Mouse (Mus musculus) heart, adult 2 months (tissue): ENCODE measurements around the gene Inpp5k. TPM values are rescaled to one million over a fixed set of nuclear protein-coding genes. Genes with fewer than 3 reads are reported as not detected.

Experiments
- DNase-seq, 2 experiments: peaks; one replicate each; pipeline ENCODE4 v3.0.0; 2021
- H3K27ac ChIP-seq: fragments of 200-600 bp; 2 replicates; pipeline ENCODE4 v1.8.1; 2022
- H3K27me3 ChIP-seq: fragments of 200-500 bp; 2 replicates; pipeline ENCODE4 v1.6.1; 2012; ENCODE audit warnings: mild to moderate bottlenecking, low read length, inconsistent platforms, mixed read lengths; ENCODE audit not compliant: control insufficient read depth, insufficient read depth
- H3K36me3 ChIP-seq: fragments of 200-500 bp; 2 replicates; pipeline ENCODE4 v1.6.1; 2012; ENCODE audit warnings: low read length, inconsistent platforms; ENCODE audit not compliant: control insufficient read depth, insufficient read depth
- H3K4me1 ChIP-seq: fragments of 200-500 bp; 2 replicates; pipeline ENCODE4 v1.6.1; 2011; ENCODE audit warnings: low read length; ENCODE audit not compliant: control insufficient read depth, insufficient read depth
- H3K4me3 ChIP-seq: fragments of 200-600 bp; 2 replicates; pipeline ENCODE4 v1.8.1; 2022
- H3K79me2 ChIP-seq: fragments of 200-500 bp; replicated peaks from 2 replicates; pipeline ENCODE4 v1.6.1; 2012; ENCODE audit warnings: mild to moderate bottlenecking, inconsistent platforms, low read length, moderate library complexity, mixed read lengths; ENCODE audit not compliant: control insufficient read depth, insufficient read depth
- H3K9ac ChIP-seq: fragments of 200-500 bp; 2 replicates; pipeline ENCODE4 v1.6.1; 2012; ENCODE audit warnings: low read depth, mild to moderate bottlenecking, control low read depth, inconsistent platforms, low read length, mixed read lengths
- CTCF ChIP-seq: fragments of 200-600 bp; IDR thresholded peaks from 2 replicates; pipeline ENCODE4 v1.8.1; 2022; ENCODE audit warnings: antibody characterized with exemption, mild to moderate bottlenecking, moderate library complexity
- EP300 ChIP-seq: fragments of 200-500 bp; IDR thresholded peaks from 2 replicates; pipeline ENCODE4 v1.6.1; 2011; ENCODE audit warnings: low read depth, low read length, control low read depth; ENCODE audit not compliant: insufficient read depth
- POLR2A ChIP-seq: fragments of 200-500 bp; IDR thresholded peaks from 2 replicates; pipeline ENCODE4 v1.6.1; 2011; ENCODE audit warnings: mild to moderate bottlenecking, low read depth, low read length, control low read depth; ENCODE audit not compliant: insufficient read depth
- WGBS: fragments of 180-500 bp; shearing (Covaris S2); methylation state at CpG from one replicate; pipeline ENCODE4 v1.1.7; 2018; 5-methylcytosine and 5-hydroxymethylcytosine counted together
- intact Hi-C: fragments of 180-260 bp; cut with DNase I; formaldehyde crosslinking; loops from one replicate; pipeline ENCODE4 v1.15.1; 2025
- polyA plus RNA-seq: library from polyadenylated mRNA; depleted of rRNA; stranded (reverse); fragments of >200 nt; gene quantifications from 2 replicates; pipeline ENCODE4 v1.2.3, GENCODE M21; 2012
- total RNA-seq, 2 experiments: library from RNA; stranded (reverse); gene quantifications; 2 replicates each; pipeline ENCODE4 v1.2.3; 2021

Inpp5k gene
- total and polyA plus RNA-seq, 3 experiments, result 24.5 to 42.8 (median 30.2) TPM

DNA sequence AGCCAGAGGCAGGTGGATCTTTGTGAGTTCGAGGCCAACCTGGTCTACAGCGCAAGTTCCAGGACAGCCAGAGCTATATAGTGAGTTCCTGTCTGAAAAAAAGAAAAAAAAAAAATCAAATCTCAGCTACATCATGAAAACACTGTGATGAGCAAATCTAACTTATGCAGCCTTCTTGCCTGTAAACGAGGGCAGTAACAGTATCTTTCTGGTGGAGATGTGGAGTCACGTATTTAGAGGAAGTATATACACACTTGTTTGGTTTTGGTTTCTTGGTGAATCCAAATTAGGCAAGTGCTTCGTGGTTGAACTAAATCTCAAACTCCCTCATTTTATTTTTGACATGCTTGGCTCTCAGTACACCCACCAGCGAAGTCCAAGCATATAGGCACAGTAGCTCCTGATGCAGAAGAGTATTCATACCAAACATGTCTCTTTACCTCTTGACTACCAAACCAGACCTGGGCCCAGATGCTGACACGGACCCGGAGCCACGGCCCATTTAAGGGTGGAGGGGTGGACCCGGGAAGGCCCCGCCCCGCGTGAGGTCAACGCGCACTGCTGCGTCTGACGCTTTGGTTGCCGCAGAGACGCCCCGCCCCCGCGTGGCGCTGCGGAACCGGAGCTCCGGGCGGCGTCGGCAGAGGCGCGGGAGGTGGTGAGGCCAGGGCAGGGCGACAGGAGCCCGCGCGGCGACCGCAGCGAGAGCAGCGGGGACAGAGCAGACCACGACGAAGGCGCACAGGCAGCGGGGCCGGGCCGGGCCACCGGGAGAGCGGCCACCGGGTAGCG lies 43.1 kb upstream of the Inpp5k start, which contains the start of gene Pitpna:
Pitpna (plus strand) TSS at position 605 of the 792 bp plus-strand sequence.
- H3K79me2 ChIP-seq, result peaks cover 4% of the 10 kb centered on the region
- intact Hi-C loops, result loop anchor here (5.0 kb wide), 1 partner anchor 40 kb away; no protein-coding TSS in a partner anchor
- H3K27me3 ChIP-seq, result no peaks in the 10 kb centered on the region
- DNase-seq, result peak; percentile 98
- H3K9ac ChIP-seq, result peak within 1 kb of the TSS; percentile 94
- no peaks in the 10 kb centered on the region for H3K36me3 ChIP-seq
- WGBS, result 3% methylated on average over 49 of the region's 49 CpGs
- peak within 1 kb of the TSS; percentile 60 for H3K4me3 ChIP-seq
- peak within 1 kb of the TSS; percentile 95 for H3K27ac ChIP-seq
- TF ChIP-seq EP300, result no peak
- peak; percentile 77 for TF ChIP-seq POLR2A
- TF ChIP-seq CTCF, result 0 out of 2 replicates have a peak, but pooled peaks have one; percentile 17
- H3K4me1 ChIP-seq, result peaks cover 13% of the 10 kb centered on the region

DNA sequence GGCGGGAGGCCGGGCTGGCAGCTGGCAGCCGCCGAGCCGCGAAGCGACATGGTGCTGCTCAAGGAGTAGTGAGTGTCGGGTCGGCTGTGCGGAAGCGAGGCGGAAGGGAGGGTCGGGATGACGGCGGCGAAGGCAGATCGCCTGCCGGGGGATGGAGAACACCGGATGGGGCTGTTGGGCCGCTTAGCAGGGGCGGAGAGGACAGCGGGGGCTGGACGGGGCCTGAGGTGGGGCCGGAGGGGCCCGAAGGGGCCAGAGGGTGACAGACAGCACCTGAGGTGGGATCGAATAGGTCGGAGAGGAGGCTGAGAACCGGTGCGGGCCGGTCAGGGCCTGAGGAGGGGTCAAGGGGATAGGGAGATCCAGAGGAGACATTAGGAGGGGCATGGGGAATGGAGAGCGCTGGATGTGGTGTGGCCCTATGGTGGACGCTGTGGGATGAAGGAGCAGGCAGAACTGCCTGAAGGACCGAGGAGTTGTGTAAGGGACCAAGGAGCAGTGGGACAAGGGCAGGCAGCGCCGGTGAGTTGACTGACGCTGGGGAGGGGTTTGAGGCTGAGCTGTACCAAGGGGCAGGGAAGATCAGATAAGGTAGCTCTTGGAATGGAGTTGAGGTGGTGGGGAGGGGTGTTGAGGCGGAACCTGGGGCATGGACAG lies 42.4 kb upstream of the Inpp5k start:
- intact Hi-C loops, result loop anchor here (5.0 kb wide), 1 partner anchor 39 kb away; no protein-coding TSS in a partner anchor
- no peak for TF ChIP-seq CTCF
- no peak for TF ChIP-seq POLR2A
- TF ChIP-seq EP300, result no peak
- no peaks in the 10 kb centered on the region for H3K27me3 ChIP-seq
- no peak for DNase-seq
- peaks cover 13% of the 10 kb centered on the region for H3K4me1 ChIP-seq
- H3K9ac ChIP-seq, result peak overlapping the region; percentile 94
- H3K27ac ChIP-seq, result peak overlapping the region; percentile 95
- peak overlapping the region; percentile 60 for H3K4me3 ChIP-seq
- 1% methylated on average over 37 of the region's 37 CpGs for WGBS
- H3K79me2 ChIP-seq, result peaks cover 4% of the 10 kb centered on the region
- H3K36me3 ChIP-seq, result no peaks in the 10 kb centered on the region

DNA sequence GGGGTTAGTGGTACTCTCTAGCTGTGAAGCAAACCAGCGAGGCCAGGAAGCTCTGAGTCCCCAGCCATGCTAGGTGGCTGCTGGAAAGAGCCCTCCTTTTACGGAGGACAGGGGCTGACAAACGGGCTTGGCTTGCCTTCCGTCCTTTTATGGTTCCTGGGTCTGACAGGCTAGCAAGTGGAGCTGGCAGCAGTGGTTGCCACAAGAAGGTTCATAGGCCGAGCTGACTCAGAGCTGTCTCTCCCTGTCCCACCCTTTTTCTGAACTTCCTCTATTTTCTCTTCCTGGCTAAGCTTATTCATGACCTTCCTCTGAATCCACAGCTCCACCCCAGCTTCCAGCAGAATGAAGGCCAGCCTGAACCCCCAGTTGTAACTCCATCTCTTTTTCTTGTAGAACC lies 38.2 kb upstream of the Inpp5k start:
- Histone ChIP-seq H3K4me3 (no peak overlapping the region), H3K79me2 (peaks cover 6% of the 10 kb centered on the region), H3K9ac (no peak overlapping the region), H3K27me3 (no peaks in the 10 kb centered on the region), H3K27ac (no peak overlapping the region), H3K36me3 (no peaks in the 10 kb centered on the region; the same call in 1 of the 2 replicates), H3K4me1 (peaks cover 17% of the 10 kb centered on the region)
- DNase-seq, result peak in 1 of 2 experiments; percentile 44
- TF ChIP-seq CTCF, result no peak
- no peak for TF ChIP-seq EP300
- no peak for TF ChIP-seq POLR2A
- intact Hi-C loops, result no loop called here
- 60% methylated on average over 5 of the region's 5 CpGs for WGBS

DNA sequence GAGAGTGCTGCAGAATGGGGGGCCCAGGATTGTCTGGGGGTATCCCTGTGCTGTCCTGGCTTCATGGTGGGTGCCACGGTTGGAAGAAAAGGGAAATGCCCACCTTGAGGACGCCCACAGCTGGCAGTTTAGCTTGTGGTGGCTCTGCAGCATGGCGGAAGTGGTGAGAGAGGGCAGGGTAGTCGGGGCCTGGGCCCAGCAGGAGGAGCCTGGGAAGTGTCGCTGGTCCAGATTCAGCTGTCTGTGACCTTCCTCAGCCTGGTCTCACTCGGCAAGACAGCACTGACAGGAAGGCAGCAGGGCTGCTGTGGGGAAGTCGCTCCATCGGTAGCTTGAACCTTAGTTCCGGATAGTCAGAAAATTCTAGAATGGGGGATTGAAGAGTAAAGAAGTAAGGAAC lies 36.4 kb upstream of the Inpp5k start:
- Histone ChIP-seq H3K27ac (no peak overlapping the region), H3K27me3 (no peaks in the 10 kb centered on the region), H3K9ac (no peak overlapping the region), H3K4me3 (no peak overlapping the region), H3K4me1 (peaks cover 11% of the 10 kb centered on the region), H3K36me3 (no peaks in the 10 kb centered on the region; the same call in 1 of the 2 replicates), H3K79me2 (peaks cover 2% of the 10 kb centered on the region; the same call in 1 of the 2 replicates)
- WGBS, result 74% methylated on average over 9 of the region's 9 CpGs
- no peak for TF ChIP-seq CTCF
- no peak for TF ChIP-seq POLR2A
- no peak for TF ChIP-seq EP300
- intact Hi-C loops, result no loop called here
- DNase-seq, result peak; percentile 36 to 55

DNA sequence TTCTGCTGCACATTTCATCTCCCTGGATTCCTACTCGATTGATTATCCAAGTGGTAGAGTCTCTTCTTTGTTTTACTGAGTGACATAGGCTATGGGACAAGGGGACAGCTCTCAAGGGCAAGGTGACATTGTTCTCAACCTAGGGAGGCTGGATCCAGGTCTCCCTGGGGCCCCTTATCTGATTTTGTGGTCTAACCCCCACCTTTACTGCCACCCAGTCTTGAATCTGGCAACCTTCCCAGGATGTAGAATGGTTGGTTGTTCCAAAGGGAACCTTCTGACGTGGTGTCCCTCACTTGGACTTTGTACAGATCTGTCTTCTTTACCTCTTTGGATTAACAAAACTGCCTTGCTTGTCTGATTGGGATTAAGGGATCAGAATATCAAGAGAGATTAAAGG lies 35.4 kb upstream of the Inpp5k start:
- Histone ChIP-seq H3K4me1 (peaks cover 7% of the 10 kb centered on the region), H3K27ac (no peak overlapping the region), H3K4me3 (no peak overlapping the region), H3K79me2 (0 out of 2 replicates have a peak, but pooled peaks cover 2% of the 10 kb centered on the region), H3K27me3 (no peaks in the 10 kb centered on the region), H3K36me3 (no peaks in the 10 kb centered on the region; the same call in 1 of the 2 replicates), H3K9ac (no peak overlapping the region)
- 44% methylated on average over 2 of the region's 2 CpGs for WGBS
- no peak for DNase-seq
- TF ChIP-seq POLR2A, result no peak
- TF ChIP-seq CTCF, result no peak
- no peak for TF ChIP-seq EP300
- intact Hi-C loops, result no loop called here
